Mouse (Mus musculus) hindbrain, embryonic 10.5 days (tissue): ENCODE results near the gene Sac3d1. TPM values are rescaled to one million over a fixed set of nuclear protein-coding genes. Genes with fewer than 3 reads are reported as not detected.

Experiments used
- DNase-seq: peaks from one replicate; pipeline ENCODE4 v3.0.0-alpha.2; 2017; ENCODE audit warnings: low spot score
- H3K27ac ChIP-seq: fragments of 300-500 bp; sonication (generic); 2 replicates; pipeline ENCODE4 v1.5.1; 2016; ENCODE audit warnings: mild to moderate bottlenecking, moderate library complexity
- H3K27me3 ChIP-seq: fragments of 300-500 bp; sonication (generic); 2 replicates; pipeline ENCODE4 v1.6.1; 2016; ENCODE audit warnings: mild to moderate bottlenecking; ENCODE audit not compliant: poor library complexity, insufficient read depth, severe bottlenecking
- H3K36me3 ChIP-seq: fragments of 300-500 bp; sonication (generic); 2 replicates; pipeline ENCODE4 v1.6.1; 2016; ENCODE audit warnings: mild to moderate bottlenecking, moderate library complexity
- H3K4me1 ChIP-seq: fragments of 300-500 bp; sonication (generic); replicated peaks from 2 replicates; pipeline ENCODE4 v1.6.1; 2016; ENCODE audit warnings: mild to moderate bottlenecking
- H3K4me3 ChIP-seq: fragments of 300-500 bp; sonication (generic); 2 replicates; pipeline ENCODE4 v1.5.1; 2016; ENCODE audit warnings: mild to moderate bottlenecking, moderate library complexity
- H3K9me3 ChIP-seq: fragments of 300-500 bp; sonication (generic); 2 replicates; pipeline ENCODE4 v1.6.1; 2016; ENCODE audit warnings: mild to moderate bottlenecking, moderate library complexity
- WGBS: fragments of 180-500 bp; shearing (Covaris S2); methylation state at CpG from one replicate; pipeline ENCODE4 v1.1.7; 2016; 5-methylcytosine and 5-hydroxymethylcytosine counted together
- polyA plus RNA-seq: library from polyadenylated mRNA; unstranded; fragments of >200 nt; fragmentation: Nextera tagmentation; extraction: Ambion mirVana; gene quantifications from 2 replicates; pipeline ENCODE4 v1.2.1, GENCODE M21; 2016

The Sac3d1 gene
- polyA plus RNA-seq, 1 experiment from 2014 or later: 70.1 TPM

DNA sequence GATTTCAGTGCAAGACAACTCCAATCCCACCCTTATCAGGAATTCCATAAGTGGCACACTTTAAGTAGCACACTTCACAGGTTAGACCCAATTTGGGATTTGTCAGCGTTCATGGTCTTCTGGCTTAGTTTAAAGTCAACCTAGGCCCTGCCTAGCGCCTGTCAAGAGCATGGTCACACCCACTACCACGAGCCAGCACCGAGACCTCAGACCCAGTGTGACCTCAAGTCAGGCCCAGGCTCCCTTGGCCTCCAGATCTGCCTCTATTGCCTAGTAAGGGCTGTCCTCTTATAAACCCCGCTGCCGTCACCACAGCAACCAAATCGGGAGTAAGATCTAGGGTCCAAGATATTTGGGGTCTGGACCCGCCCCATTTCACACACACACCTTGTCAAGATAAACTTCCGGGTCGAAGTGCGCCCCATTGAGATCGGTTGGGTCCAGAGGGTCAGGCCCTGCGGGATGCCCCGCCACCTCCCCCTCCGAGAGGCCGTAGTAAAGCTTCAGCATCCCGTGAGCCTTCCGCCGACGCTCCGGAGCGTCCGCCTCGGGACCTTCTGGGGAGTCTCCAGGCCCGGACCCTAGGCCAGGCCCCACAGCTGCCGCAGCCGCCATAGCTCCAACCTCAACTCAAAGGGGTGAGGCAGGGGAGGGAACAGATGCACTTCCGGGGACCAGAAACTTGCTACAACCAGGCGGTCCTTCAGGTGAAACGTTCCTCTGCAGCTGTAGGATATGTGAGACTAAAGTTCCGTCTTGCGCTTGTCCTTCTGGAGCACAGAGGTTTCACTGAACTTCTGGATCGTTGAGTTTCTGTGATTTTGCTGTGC, 41.7 kb downstream of the Sac3d1 start, which contains the start of gene Vps51:
TSS of gene Vps51 (minus strand) at position 668 of the 830 bp plus-strand sequence.
- DNase-seq: peak; percentile 86
- peak within 1 kb of the TSS; percentile 97 for H3K27ac ChIP-seq
- no peaks in the 10 kb centered on the region for H3K27me3 ChIP-seq
- WGBS: 1% methylated on average over 33 of the region's 33 CpGs
- H3K4me1 ChIP-seq: peaks cover 21% of the 10 kb centered on the region
- H3K36me3 ChIP-seq: peaks cover 52% of the 10 kb centered on the region
- peak within 1 kb of the TSS; percentile 77 for H3K4me3 ChIP-seq
- H3K9me3 ChIP-seq: no peaks in the 10 kb centered on the region

DNA sequence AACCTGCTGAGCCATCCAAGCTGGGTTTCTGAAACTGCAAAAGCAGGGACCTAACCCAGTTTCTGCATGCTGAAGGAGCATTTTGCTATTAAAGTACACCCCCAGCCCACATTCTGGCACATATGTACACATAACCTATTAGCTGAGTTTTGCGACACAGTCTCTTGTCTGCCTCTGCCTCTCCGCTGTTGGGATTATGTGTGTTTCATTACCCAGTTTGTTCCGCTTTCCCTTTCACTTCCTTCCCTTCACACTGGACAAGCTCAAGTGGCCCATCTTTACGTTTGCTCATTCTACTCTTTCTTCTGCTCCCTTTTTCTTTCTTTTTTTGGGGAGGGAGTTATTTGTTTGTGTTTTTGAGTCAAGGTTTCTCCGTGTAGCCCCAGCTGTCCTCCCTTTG, 44.6 kb downstream of the Sac3d1 start:
- Histone ChIP-seq H3K27ac (no peak overlapping the region), H3K9me3 (no peaks in the 10 kb centered on the region), H3K27me3 (no peaks in the 10 kb centered on the region), H3K36me3 (peaks cover 59% of the 10 kb centered on the region), H3K4me1 (peaks cover 21% of the 10 kb centered on the region), H3K4me3 (no peak overlapping the region)
- 95% methylated on average over 5 of the region's 5 CpGs for WGBS
- DNase-seq: no peak

DNA sequence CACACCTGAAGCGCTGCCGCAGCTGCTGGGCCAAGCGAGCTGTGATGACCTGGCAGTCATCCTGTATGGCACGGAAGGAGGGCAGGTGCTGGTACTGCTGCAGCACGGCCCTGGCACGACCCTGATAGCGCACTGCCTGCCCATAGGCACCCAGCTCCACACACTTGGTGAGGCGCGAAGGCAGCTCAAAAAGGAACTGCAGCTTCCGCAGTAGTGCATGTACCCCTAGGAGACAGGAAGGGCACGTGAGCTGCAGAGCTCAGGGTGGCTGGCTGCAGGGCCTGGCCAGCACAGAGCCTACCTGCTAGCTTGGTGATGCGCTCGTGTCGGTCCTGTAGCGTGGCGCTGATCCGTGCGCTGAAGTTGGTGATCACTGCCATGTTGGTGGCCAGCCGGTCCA, 47.2 kb downstream of the Sac3d1 start:
- Histone ChIP-seq H3K4me1 (peaks cover 30% of the 10 kb centered on the region), H3K4me3 (no peak overlapping the region), H3K27ac (no peak overlapping the region), H3K9me3 (no peaks in the 10 kb centered on the region), H3K27me3 (no peaks in the 10 kb centered on the region), H3K36me3 (peaks cover 63% of the 10 kb centered on the region)
- WGBS: 92% methylated on average over 19 of the region's 19 CpGs
- DNase-seq: no peak

DNA sequence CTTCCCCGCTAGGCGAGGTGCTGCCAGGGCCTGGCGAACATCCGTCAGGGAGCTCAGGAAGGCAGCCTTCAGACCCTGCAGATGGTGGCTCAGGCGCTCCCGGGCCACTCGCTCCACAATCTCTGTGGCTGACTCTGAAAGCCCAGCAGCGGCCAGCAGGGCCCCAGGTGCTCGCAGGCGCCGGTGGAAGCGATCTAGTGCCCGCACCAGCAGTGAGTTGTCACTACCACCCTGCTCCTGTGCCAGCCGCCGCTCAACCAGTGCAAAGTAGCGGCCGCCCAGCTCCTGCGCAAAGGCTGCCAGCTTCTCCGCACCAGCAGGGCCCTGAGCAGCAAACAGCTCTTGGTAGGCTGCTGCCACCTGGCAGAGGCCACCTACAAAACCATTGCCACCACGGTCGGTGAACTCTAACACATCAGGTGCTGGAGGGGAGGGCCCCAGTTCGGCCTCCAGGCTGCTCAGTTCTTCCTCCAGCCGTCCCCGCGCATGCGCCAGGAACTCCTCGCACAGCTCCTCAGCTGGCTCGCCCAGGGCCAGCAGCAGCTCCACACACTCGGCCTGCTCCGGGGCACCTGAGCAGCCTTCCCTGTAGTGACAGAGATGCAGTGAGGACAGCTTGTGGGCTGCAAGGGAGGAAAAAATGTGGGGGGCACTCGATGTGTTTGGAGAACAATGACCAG, 47.7 kb downstream of the Sac3d1 start:
- Histone ChIP-seq H3K27ac (no peak overlapping the region), H3K27me3 (no peaks in the 10 kb centered on the region), H3K9me3 (no peaks in the 10 kb centered on the region), H3K4me1 (peaks cover 30% of the 10 kb centered on the region), H3K4me3 (no peak overlapping the region), H3K36me3 (peaks cover 63% of the 10 kb centered on the region)
- 91% methylated on average over 31 of the region's 31 CpGs for WGBS
- DNase-seq: no peak

DNA sequence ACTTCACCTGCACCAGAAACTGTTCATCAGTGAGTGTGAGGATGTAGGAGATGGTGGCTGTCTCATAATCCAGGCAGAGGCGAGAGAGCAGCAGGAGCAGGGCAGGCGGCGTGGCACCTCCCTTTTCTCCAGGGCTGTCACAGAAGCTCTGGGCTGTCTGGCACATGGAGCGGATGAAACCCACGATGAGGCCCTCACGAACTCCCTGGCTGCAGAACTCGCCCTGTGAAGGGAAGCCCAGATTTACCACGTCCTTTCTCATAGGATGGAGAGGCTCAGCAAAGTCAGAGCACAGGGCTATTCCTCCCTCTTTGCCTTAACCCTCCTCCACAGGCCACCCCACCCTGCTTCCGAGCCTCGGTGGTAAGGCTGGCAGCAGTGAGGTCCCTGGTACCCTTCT, 48.6 kb downstream of the Sac3d1 start:
- Histone ChIP-seq H3K9me3 (no peaks in the 10 kb centered on the region), H3K36me3 (peaks cover 56% of the 10 kb centered on the region), H3K27ac (no peak overlapping the region), H3K27me3 (no peaks in the 10 kb centered on the region), H3K4me3 (no peak overlapping the region), H3K4me1 (peaks cover 31% of the 10 kb centered on the region)
- 90% methylated on average over 10 of the region's 10 CpGs for WGBS
- DNase-seq: no peak

DNA sequence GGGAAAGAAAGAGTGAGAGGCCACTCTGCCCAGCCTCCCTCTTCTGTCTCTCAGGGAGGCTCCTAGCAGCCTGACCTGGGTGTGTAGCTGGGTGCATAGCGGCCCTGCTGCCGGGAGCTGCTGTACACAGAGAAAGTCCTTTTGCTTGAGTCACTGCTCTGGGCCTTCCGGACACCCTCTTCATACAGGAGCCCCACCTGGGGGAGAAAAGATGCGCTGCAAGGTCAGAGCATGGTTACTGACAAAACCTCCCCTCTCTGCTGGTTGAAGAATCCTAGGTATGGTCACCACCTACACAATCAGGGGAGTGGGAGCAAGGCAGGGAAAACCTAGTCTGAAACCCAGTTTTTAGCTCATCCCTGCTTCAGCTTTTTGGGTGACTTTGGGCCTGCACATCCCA, 49.5 kb downstream of the Sac3d1 start:
- Histone ChIP-seq H3K9me3 (no peaks in the 10 kb centered on the region), H3K36me3 (peaks cover 49% of the 10 kb centered on the region), H3K27me3 (no peaks in the 10 kb centered on the region), H3K27ac (no peak overlapping the region), H3K4me3 (no peak overlapping the region), H3K4me1 (peaks cover 31% of the 10 kb centered on the region)
- WGBS: 89% methylated on average over 4 of the region's 4 CpGs
- no peak for DNase-seq

DNA sequence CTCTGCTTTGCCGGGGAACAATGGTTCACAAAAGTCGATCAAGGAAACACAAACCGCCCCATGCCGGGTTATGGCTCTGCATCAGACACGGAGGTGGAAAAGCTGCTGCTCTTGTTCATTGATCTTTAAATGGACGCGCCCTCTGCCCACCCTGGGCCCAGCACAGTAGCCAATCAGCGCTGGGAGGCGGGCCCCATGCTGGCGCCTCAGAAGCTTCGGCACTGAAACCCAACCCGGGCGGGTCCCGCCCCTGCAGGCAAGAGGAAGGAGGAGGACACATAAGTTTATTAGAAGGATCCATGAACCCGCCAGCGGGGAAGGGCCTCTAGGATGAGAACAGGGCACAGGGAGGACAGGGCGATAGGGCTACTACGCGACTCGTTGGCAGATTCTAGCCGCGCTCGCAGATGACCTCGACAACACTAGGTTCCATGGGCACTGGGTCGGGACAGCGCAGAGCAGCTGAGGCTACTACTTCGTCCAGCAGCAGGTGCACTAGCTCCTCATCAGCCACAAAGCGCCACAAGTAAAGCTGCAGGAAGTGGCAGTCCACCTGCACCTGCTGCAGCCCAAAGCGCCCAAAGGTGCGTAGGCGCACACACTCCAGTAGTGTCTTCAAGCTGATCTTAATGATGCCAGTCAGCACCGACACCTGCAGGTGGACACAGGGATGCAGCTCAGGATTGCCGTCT, 50.6 kb downstream of the Sac3d1 start, which contains the start of gene Tm7sf2:
TSS of gene Tm7sf2 (minus strand) at position 650 of the 692 bp plus-strand sequence.
- Histone ChIP-seq H3K27ac (peak within 1 kb of the TSS; percentile 89), H3K9me3 (no peaks in the 10 kb centered on the region), H3K4me3 (peak within 1 kb of the TSS; percentile 70), H3K4me1 (peaks cover 39% of the 10 kb centered on the region), H3K27me3 (no peaks in the 10 kb centered on the region), H3K36me3 (peaks cover 46% of the 10 kb centered on the region)
- WGBS: 9% methylated on average over 33 of the region's 33 CpGs
- peak; percentile 92 for DNase-seq

DNA sequence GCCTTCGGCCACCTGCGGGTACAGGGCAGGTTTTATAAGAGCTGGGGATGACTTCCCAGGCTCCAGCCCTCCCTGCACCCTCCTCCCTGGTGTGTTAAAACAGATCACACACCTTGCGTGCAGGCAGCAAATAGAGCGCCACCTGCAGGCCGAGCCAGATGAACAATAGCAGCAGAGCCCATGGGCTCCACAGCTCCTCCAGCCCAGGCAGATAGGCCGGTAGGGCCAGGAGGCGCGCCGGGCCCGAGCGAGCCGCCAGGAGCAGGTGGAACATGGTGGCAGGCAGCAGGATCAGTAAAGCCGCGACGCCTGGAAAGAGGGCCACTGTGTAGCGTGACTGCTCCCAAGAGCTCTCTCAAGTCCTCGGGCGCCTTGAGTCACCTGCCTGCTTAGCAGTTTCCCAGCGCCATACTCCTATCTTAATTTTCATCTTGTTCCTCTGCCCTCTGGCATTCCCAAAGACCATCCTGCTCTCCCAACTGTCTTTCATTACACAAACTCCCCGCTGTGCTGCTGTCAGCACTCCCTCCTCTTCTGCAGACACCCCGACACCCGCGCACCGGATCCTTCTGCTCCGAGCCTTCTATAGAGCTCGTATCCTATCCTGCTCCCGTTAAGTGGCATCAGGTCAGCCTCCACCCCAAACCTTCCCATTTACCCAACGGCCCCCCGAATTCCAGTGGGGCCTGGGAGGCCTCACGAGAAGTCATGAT, 51.3 kb downstream of the Sac3d1 start:
- Histone ChIP-seq H3K27ac (peak overlapping the region; percentile 89), H3K4me3 (peak overlapping the region; percentile 70), H3K36me3 (peaks cover 46% of the 10 kb centered on the region), H3K4me1 (peaks cover 46% of the 10 kb centered on the region), H3K27me3 (no peaks in the 10 kb centered on the region), H3K9me3 (no peaks in the 10 kb centered on the region)
- peak; percentile 90 for DNase-seq
- WGBS: under 1% methylated on average over 30 of the region's 30 CpGs

DNA sequence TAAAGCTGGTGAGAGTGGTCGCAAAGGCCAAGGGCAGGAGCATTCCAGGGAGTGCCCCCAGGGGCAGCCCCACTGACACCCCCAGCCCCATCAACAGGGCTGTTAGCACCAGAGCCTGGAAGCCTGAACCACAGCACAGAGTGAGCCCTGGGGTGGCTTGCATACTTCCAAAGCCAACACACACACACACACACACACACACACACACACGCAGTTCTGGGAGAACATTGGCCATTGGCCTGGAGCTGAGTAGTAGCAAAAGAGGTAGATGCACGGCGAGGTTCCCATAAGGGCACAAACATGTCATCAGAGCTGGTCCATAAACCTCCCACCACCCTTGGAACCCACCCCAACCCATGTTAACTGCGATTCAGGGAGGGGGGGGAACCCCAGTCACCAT, 51.9 kb downstream of the Sac3d1 start:
- H3K27ac ChIP-seq: peak overlapping the region; percentile 89
- H3K4me1 ChIP-seq: peaks cover 52% of the 10 kb centered on the region
- no peaks in the 10 kb centered on the region for H3K27me3 ChIP-seq
- 43% methylated on average over 5 of the region's 5 CpGs for WGBS
- H3K4me3 ChIP-seq: peak overlapping the region; percentile 70
- peaks cover 44% of the 10 kb centered on the region for H3K36me3 ChIP-seq
- DNase-seq: no peak
- no peaks in the 10 kb centered on the region for H3K9me3 ChIP-seq

Other genes with a start within 250 kb of the Sac3d1 start
- 37.2 and 37.8 TPM in 2 replicates for gene Frmd8, start 243.4 kb downstream of the Sac3d1 start, polyA plus RNA-seq
- gene Slc25a45, start 240.8 kb downstream of the Sac3d1 start, polyA plus RNA-seq: 2.8 TPM in 2 replicates
- 9.9 and 11.3 TPM in 2 replicates for gene Tigd3, start 224.5 kb downstream of the Sac3d1 start, polyA plus RNA-seq
- gene Dpf2, start 205.6 kb downstream of the Sac3d1 start, polyA plus RNA-seq: 225 TPM in 2 replicates
- gene Cdc42ep2, start 193.8 kb downstream of the Sac3d1 start, polyA plus RNA-seq: 2.0 and 2.9 TPM in 2 replicates
- gene Pola2, start 154.4 kb downstream of the Sac3d1 start, polyA plus RNA-seq: 83.7 and 110 TPM in 2 replicates
- not detected in 2 replicates for gene Slc22a20, start 132.5 kb downstream of the Sac3d1 start, polyA plus RNA-seq
- 5.9 and 6.5 TPM in 2 replicates for gene Capn1, start 102.8 kb downstream of the Sac3d1 start, polyA plus RNA-seq
- gene Syvn1, start 72.1 kb downstream of the Sac3d1 start, polyA plus RNA-seq: 37.0 and 39.2 TPM in 2 replicates
- 77.8 and 81.7 TPM in 2 replicates for gene Mrpl49, start 60.9 kb downstream of the Sac3d1 start, polyA plus RNA-seq
- 764 and 815 TPM in 2 replicates for gene Fau, start 60.8 kb downstream of the Sac3d1 start, polyA plus RNA-seq
- 38.3 and 41.9 TPM in 2 replicates for gene Znhit2, start 57.5 kb downstream of the Sac3d1 start, polyA plus RNA-seq
- gene Tm7sf2, start 50.3 kb downstream of the Sac3d1 start, polyA plus RNA-seq: 37.2 and 41.3 TPM in 2 replicates
- 70.2 and 74.9 TPM in 2 replicates for gene Vps51, start 41.4 kb downstream of the Sac3d1 start, polyA plus RNA-seq
- gene Tmem262, start 38.6 kb downstream of the Sac3d1 start, polyA plus RNA-seq: not detected in 2 replicates
- 2.4 and 2.6 TPM in 2 replicates for gene Gm28374, start 36.4 kb downstream of the Sac3d1 start, polyA plus RNA-seq
- 79.2 and 87.1 TPM in 2 replicates for gene Zfpl1, start 33.7 kb downstream of the Sac3d1 start, polyA plus RNA-seq
- 57.7 and 65.4 TPM in 2 replicates for gene Cdca5, start 33.7 kb downstream of the Sac3d1 start, polyA plus RNA-seq
- gene AC131692.1, start 24.2 kb downstream of the Sac3d1 start, polyA plus RNA-seq: 0.38 and 0.83 TPM in 2 replicates
- gene Naaladl1, start 12.9 kb downstream of the Sac3d1 start, polyA plus RNA-seq: 0.64 and 0.90 TPM in 2 replicates
- 27.0 and 35.1 TPM in 2 replicates for gene Snx15, start 9.7 kb upstream of the Sac3d1 start, polyA plus RNA-seq
- 0.09 TPM in 1 of 2 replicates, not detected in the other for gene Batf2, start 22.3 kb upstream of the Sac3d1 start, polyA plus RNA-seq
- gene Arl2, start 22.9 kb upstream of the Sac3d1 start, polyA plus RNA-seq: 125 and 130 TPM in 2 replicates
- gene Majin, start 65.7 kb upstream of the Sac3d1 start, polyA plus RNA-seq: 0.12 TPM in 1 of 2 replicates, not detected in the other
- gene Gpha2, start 107.7 kb upstream of the Sac3d1 start, polyA plus RNA-seq: 0.57 TPM in 1 of 2 replicates, not detected in the other
- gene Ppp2r5b, start 117.2 kb upstream of the Sac3d1 start, polyA plus RNA-seq: 37.8 and 53.8 TPM in 2 replicates
- gene Atg2a, start 123.0 kb upstream of the Sac3d1 start, polyA plus RNA-seq: 10.3 and 14.9 TPM in 2 replicates
- gene Ehd1, start 158.1 kb upstream of the Sac3d1 start, polyA plus RNA-seq: 87.8 and 103 TPM in 2 replicates
- gene Cdc42bpg, start 187.8 kb upstream of the Sac3d1 start, polyA plus RNA-seq: 0.29 and 0.37 TPM in 2 replicates
- 125 and 129 TPM in 2 replicates for gene Men1, start 216.3 kb upstream of the Sac3d1 start, polyA plus RNA-seq
- gene Map4k2, start 222.5 kb upstream of the Sac3d1 start, polyA plus RNA-seq: 13.1 and 14.7 TPM in 2 replicates
- gene Sf1, start 245.0 kb upstream of the Sac3d1 start, polyA plus RNA-seq: 198 and 221 TPM in 2 replicates